Mouse (Mus musculus) hindbrain, embryonic 14.5 days (tissue): ENCODE results near the gene Gli1. TPM values are rescaled to one million over a fixed set of nuclear protein-coding genes. Genes with fewer than 3 reads are reported as not detected.
A peak's percentile ranks its signal among the peaks of the same experiment; 100 is the strongest.

ENCODE experiments used
- ATAC-seq: fragments of 200-750 bp; cut with Nextera tagmentation; 2 replicates; pipeline ENCODE4 v1.8.0; 2017; ENCODE audit warnings: moderate number of reproducible peaks, mild to moderate bottlenecking, moderate TSS enrichment, moderate library complexity; ENCODE audit not compliant: low FRiP score
- DNase-seq: peaks from one replicate; pipeline ENCODE4 v3.0.0-alpha.2; 2015; ENCODE audit warnings: low spot score
- H3K27ac ChIP-seq: fragments of 300-500 bp; sonication (generic); 2 replicates; pipeline ENCODE4 v1.5.1; 2014; ENCODE audit warnings: mild to moderate bottlenecking, moderate library complexity
- H3K27me3 ChIP-seq: fragments of 300-500 bp; sonication (generic); 2 replicates; pipeline ENCODE4 v1.6.1; 2014; ENCODE audit warnings: mild to moderate bottlenecking, low read length, mixed read lengths; ENCODE audit not compliant: control insufficient read depth, insufficient read depth
- H3K36me3 ChIP-seq: fragments of 300-500 bp; sonication (generic); replicated peaks from 2 replicates; pipeline ENCODE4 v1.6.1; 2014; ENCODE audit not compliant: control insufficient read depth, insufficient read depth
- H3K4me1 ChIP-seq: fragments of 300-500 bp; sonication (generic); replicated peaks from 2 replicates; pipeline ENCODE4 v1.6.1; 2014; ENCODE audit warnings: antibody characterized with exemption, low read length, mixed read lengths; ENCODE audit not compliant: control insufficient read depth, insufficient read depth
- H3K4me2 ChIP-seq: fragments of 300-500 bp; sonication (generic); replicated peaks from 2 replicates; pipeline ENCODE4 v1.6.1; 2014; ENCODE audit warnings: mild to moderate bottlenecking, moderate library complexity
- H3K4me3 ChIP-seq: fragments of 300-500 bp; sonication (generic); replicated peaks from 2 replicates; pipeline ENCODE4 v1.5.1; 2014; ENCODE audit warnings: mild to moderate bottlenecking, low read length
- H3K9ac ChIP-seq: fragments of 300-500 bp; sonication (generic); 2 replicates; pipeline ENCODE4 v1.6.1; 2014
- H3K9me3 ChIP-seq: fragments of 300-500 bp; sonication (generic); 2 replicates; pipeline ENCODE4 v1.6.1; 2016; ENCODE audit warnings: low read length; ENCODE audit not compliant: control insufficient read depth
- WGBS: fragments of 180-500 bp; shearing (Covaris S2); extraction: QIAGEN DNeasy Blood & Tissue Kit; methylation state at CpG from one replicate; pipeline ENCODE4 v1.1.7; 2014; 5-methylcytosine and 5-hydroxymethylcytosine counted together
- polyA plus RNA-seq: library from polyadenylated mRNA; unstranded; fragments of >200 nt; fragmentation: Nextera tagmentation; extraction: Ambion mirVana; gene quantifications from 2 replicates; pipeline ENCODE4 v1.2.1, GENCODE M21; 2014

Gli1 gene
- polyA plus RNA-seq, 1 experiment from 2014 or later: 1.3 TPM

DNA sequence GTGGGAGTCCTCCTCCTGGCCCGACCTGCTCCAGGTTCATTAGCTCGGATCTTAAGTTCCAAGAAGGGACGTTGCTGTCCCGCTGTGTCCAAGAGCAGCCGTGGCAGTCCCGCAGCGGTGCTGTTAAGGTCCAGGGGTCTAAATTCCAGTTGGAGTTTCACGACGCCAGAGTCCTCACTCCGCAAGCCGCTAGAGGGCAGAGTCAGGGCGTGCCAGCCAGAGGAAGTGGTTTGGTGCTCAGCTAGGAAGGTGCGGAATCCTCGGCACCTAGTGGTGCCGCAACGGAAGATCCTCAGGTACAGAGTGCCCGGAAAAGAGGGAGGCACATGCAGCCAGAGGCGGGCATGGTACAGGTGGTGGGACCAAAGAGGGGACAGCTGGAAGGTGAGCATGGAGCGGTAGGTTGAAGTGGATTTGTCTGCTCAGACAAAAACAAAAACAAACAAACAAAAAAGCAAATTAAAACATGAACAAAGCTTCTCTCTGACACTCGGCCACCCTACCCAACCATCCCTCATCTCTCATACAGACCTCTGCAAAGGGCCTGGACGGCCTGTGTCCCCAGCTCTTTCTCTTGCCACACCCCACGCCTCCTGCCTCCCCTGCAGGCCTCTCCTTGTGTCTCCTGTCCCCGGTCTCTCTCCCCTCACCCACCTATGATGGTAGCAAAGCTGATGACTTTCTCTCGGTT lies 9.0 kb upstream of the Gli1 start:
- no peaks in the 10 kb centered on the region for H3K36me3 ChIP-seq
- DNase-seq (peak; percentile 68), ATAC-seq (peak; percentile 60; the same call in 1 of the 2 replicates)
- no peaks in the 10 kb centered on the region; the same call in 1 of the 2 replicates for H3K27me3 ChIP-seq
- 12% methylated on average over 24 of the region's 24 CpGs for WGBS
- no peak overlapping the region for H3K27ac ChIP-seq
- peak overlapping the region; percentile 39; the same call in 1 of the 2 replicates for H3K9ac ChIP-seq
- H3K4me1 ChIP-seq: 0 out of 2 replicates have a peak, but pooled peaks cover 3% of the 10 kb centered on the region
- H3K9me3 ChIP-seq: no peaks in the 10 kb centered on the region
- H3K4me3 ChIP-seq: peak overlapping the region; percentile 17
- peak overlapping the region; percentile 46 for H3K4me2 ChIP-seq

DNA sequence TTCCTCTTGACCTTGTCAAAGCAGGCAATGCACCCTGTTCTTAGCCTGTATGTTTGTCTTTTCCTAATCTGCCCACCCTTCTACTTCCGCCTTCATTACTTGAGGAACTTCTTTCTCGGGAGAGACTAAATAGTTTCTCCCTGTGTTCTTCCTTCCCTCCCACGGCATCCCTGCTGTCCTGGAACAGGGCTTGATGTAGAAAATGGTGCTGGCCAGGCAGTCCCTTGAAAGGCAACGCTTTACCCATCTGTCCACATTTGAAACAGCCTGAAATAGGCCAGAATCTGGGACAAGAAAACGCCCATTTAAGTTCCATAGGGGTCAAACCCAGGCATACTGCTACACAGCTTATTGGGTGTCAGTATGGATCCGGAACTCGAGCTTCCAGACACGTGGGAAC lies 8.0 kb upstream of the Gli1 start:
- Histone ChIP-seq H3K9me3 (no peaks in the 10 kb centered on the region), H3K27ac (no peak overlapping the region), H3K27me3 (no peaks in the 10 kb centered on the region; the same call in 1 of the 2 replicates), H3K36me3 (no peaks in the 10 kb centered on the region), H3K9ac (no peak overlapping the region), H3K4me3 (no peak overlapping the region), H3K4me1 (0 out of 2 replicates have a peak, but pooled peaks cover 3% of the 10 kb centered on the region), H3K4me2 (no peak overlapping the region)
- 74% methylated on average over 8 of the region's 8 CpGs for WGBS
- DNase-seq (no peak), ATAC-seq (no peak)

DNA sequence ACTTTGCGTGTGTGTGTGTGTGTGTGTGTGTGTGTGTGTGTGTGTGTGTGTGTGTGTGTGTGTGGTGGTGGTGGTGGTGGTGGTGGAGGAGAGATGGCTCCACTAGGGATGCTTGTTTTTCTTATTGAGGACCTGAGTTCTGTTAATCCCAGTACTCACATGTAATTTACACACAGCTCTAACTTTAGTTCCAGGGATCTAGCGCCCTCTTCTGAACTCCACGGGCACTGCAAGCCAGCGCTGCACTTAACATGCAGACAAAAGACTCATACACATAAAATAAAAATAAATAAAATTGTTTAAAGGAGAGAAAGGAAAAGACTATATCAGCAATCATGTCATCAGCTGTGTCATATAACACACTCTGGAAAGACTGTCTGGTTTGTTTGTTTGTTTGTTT lies 7.2 kb upstream of the Gli1 start:
- H3K4me1 ChIP-seq: 0 out of 2 replicates have a peak, but pooled peaks cover 3% of the 10 kb centered on the region
- no peaks in the 10 kb centered on the region; the same call in 1 of the 2 replicates for H3K27me3 ChIP-seq
- no peak overlapping the region for H3K9ac ChIP-seq
- H3K4me2 ChIP-seq: no peak overlapping the region
- no peaks in the 10 kb centered on the region for H3K9me3 ChIP-seq
- no peaks in the 10 kb centered on the region for H3K36me3 ChIP-seq
- no peak for ATAC-seq
- no peak overlapping the region for H3K27ac ChIP-seq
- no peak for DNase-seq
- 73% methylated on average over 4 of the region's 4 CpGs for WGBS
- no peak overlapping the region for H3K4me3 ChIP-seq

DNA sequence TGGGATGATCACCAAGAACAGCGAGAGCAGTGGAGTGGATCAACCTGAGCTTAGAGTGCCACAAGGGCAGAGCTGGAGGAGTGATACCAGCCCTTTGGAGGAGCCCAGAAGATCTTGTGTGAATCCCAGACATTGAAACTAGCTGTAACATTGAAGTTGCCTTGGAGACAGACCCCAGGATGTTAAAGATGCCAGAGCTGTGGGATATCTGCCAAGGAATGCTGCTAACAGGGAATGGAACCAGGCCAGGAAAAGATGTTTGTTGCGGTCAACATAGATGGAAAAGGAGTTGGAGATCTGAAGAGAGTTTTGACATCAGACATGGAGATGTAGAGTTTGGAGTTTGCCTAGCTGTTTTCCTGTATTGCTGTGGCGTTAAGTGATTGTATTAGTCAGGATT lies 4.4 kb upstream of the Gli1 start:
- Histone ChIP-seq H3K27me3 (peaks cover 15% of the 10 kb centered on the region), H3K9me3 (no peaks in the 10 kb centered on the region), H3K9ac (no peak overlapping the region), H3K36me3 (no peaks in the 10 kb centered on the region), H3K27ac (no peak overlapping the region), H3K4me1 (0 out of 2 replicates have a peak, but pooled peaks cover 3% of the 10 kb centered on the region), H3K4me3 (no peak overlapping the region), H3K4me2 (no peak overlapping the region)
- no peak for DNase-seq
- WGBS: 82% methylated on average over 3 of the region's 3 CpGs
- no peak for ATAC-seq

DNA sequence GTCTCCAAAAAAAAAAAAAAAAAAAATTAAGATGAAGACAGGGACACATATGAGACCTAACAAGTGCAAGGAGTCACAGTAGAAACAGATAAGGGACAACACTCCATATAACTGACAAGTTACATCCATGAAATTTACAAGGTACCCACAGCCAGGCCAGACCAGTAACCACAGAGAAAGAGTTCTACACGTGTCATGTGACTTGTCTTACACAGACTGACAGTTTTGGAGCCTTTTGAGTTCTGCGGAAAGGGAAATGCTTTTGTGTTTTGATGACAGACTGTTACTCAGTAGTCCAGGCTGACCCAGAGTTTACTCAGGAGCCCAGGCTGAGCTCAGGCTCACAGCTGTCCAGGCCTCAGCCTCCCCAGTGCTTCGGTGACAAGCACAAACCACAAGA lies 1.3 kb upstream of the Gli1 start:
- no peak overlapping the region for H3K4me2 ChIP-seq
- H3K9ac ChIP-seq: no peak overlapping the region
- no peak overlapping the region for H3K4me3 ChIP-seq
- 72% methylated on average over 3 of the region's 3 CpGs for WGBS
- H3K4me1 ChIP-seq: peaks cover 18% of the 10 kb centered on the region; the same call in 1 of the 2 replicates
- H3K27ac ChIP-seq: no peak overlapping the region
- H3K36me3 ChIP-seq: no peaks in the 10 kb centered on the region
- DNase-seq (no peak), ATAC-seq (no peak)
- H3K9me3 ChIP-seq: no peaks in the 10 kb centered on the region
- H3K27me3 ChIP-seq: peaks cover 37% of the 10 kb centered on the region

DNA sequence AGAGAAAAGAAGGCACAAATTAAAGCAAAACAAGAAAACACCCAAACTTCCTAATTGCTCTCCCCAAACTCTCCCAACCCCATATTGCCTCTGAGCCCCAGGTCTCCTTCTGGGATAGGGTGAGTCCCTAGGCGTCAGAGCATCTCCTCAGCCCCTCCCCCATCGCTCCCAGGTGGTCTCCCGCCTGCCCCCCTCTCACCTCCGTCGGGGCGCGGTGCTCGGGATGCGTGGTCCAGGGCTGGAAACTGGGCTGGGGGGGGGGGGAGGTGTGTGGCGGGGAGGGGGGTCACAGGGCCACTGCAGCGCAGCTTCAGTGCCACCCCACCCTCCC lies 449 bp downstream of the Gli1 start:
- 0% methylated on average over 9 of the region's 11 CpGs for WGBS
- Histone ChIP-seq H3K36me3 (no peaks in the 10 kb centered on the region), H3K27ac (no peak overlapping the region), H3K9ac (no peak overlapping the region), H3K4me3 (peak overlapping the region; percentile 31), H3K4me1 (peaks cover 18% of the 10 kb centered on the region; the same call in 1 of the 2 replicates), H3K27me3 (peaks cover 37% of the 10 kb centered on the region), H3K4me2 (peak overlapping the region; percentile 52), H3K9me3 (no peaks in the 10 kb centered on the region)
- DNase-seq (no peak), ATAC-seq (no peak)

DNA sequence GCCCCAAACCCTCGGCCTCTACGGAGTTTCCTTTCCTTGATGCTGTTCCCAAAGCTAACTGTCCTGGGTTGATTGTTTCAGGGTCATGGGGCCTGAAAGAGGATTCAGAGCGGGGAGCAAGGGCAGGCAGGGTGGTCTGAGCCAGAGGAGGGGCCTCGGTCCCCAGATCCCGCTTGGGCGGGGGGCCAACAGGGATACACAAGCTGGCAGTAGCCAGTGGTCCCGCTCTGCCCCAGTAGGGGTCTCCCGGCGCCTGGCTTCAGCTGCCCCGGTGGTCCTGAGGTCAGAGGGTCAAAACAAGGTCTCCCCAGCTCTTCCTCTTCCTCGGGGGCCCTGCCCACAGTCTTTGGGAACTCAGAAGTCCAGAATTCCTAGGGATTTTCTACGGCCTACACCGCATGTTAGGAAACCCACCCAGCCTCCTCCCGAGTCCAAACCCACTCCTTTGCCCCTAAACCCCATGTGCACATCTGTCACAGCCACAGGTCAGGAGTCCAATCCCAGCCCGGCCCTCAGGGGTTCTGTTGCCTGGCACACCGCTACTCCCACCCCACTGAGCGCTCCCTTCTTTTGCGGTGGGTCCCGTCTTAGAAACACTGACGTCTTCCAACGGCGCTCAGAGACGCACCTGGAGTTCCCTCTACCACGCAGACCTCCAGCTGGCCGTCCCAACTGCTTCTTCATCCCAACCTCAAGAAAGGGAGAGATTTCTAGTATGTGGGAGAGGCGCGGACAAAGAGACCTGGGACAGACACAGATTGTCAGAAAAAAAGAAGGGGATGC lies 1.0 kb downstream of the Gli1 start:
- ATAC-seq (no peak), DNase-seq (no peak)
- peak overlapping the region; percentile 52 for H3K4me2 ChIP-seq
- no peaks in the 10 kb centered on the region for H3K36me3 ChIP-seq
- WGBS: under 1% methylated on average over 27 of the region's 27 CpGs
- H3K9me3 ChIP-seq: no peaks in the 10 kb centered on the region
- peaks cover 37% of the 10 kb centered on the region for H3K27me3 ChIP-seq
- H3K27ac ChIP-seq: 0 out of 2 replicates have a peak overlapping the region, but pooled peaks have one; percentile 20
- H3K9ac ChIP-seq: peak overlapping the region; percentile 31; the same call in 1 of the 2 replicates
- H3K4me3 ChIP-seq: peak overlapping the region; percentile 31
- H3K4me1 ChIP-seq: peaks cover 18% of the 10 kb centered on the region; the same call in 1 of the 2 replicates

DNA sequence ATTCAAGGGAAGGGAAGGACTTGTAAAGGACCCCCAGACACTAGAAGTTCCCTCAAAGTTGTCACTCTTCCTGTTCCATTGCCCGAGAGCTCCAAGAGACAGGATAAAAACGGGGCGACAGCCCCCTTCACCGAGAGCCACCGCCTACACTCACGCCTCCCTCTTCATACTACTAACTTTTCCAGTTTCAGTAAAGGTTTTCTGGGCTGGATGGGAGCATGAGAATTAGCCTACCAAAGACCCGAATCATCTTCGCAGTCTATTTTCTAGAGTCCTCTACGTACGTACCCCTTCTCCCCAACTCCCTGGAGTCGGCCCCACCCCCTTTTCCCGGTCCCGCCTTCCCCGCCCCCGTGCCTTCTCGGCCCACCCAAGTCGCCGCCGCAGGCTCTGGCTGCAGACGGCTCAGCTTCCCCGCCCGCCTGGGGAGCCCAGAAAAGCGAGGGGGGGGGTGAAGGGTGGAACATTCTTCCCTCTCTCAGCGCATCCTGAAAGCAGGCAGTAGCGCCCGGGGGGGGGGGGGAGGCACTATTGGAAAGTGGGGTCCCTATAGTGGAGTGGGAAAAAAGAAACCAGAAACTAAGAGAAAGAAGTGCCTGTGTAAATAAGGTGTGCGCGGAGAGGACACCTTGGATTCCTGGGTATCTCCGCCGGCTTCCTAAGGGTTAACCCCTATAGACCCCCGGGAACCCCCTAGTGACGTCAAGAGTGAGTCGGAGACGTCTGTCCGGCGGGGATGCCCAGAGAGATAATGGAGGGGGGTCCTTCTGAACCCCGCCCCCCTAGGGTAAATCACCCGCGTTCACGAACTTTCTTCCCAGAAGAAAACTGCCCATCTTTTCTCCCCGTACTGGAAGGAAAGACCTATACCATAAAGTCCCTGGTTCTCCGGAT lies 1.8 kb downstream of the Gli1 start:
- peak overlapping the region; percentile 52 for H3K4me2 ChIP-seq
- peaks cover 37% of the 10 kb centered on the region for H3K27me3 ChIP-seq
- ATAC-seq (peak; percentile 18; the same call in 1 of the 2 replicates), DNase-seq (no peak)
- H3K9ac ChIP-seq: peak overlapping the region; percentile 31; the same call in 1 of the 2 replicates
- H3K9me3 ChIP-seq: no peaks in the 10 kb centered on the region
- peaks cover 18% of the 10 kb centered on the region; the same call in 1 of the 2 replicates for H3K4me1 ChIP-seq
- under 1% methylated on average over 39 of the region's 42 CpGs for WGBS
- peak overlapping the region; percentile 31 for H3K4me3 ChIP-seq
- H3K36me3 ChIP-seq: no peaks in the 10 kb centered on the region
- H3K27ac ChIP-seq: peak overlapping the region; percentile 61
